Mouse (Mus musculus) embryonic facial prominence, embryonic 13.5 days (tissue): ENCODE measurements around the gene Vps4a. TPM values are rescaled to one million over a fixed set of nuclear protein-coding genes. Genes with fewer than 3 reads are reported as not detected.

ENCODE experiments used
- ATAC-seq: fragments of 200-750 bp; cut with Nextera tagmentation; 2 replicates; pipeline ENCODE4 v1.8.0; 2017; ENCODE audit warnings: low read depth; ENCODE audit not compliant: insufficient number of reproducible peaks, insufficient read depth, low FRiP score, low TSS enrichment
- H3K27ac ChIP-seq: fragments of 300-500 bp; sonication (generic); 2 replicates; pipeline ENCODE4 v1.5.1; 2015; ENCODE audit warnings: moderate library complexity, mild to moderate bottlenecking, inconsistent platforms
- H3K27me3 ChIP-seq: fragments of 300-500 bp; sonication (generic); 2 replicates; pipeline ENCODE4 v1.6.1; 2015; ENCODE audit warnings: mild to moderate bottlenecking, inconsistent platforms
- H3K36me3 ChIP-seq: fragments of 300-500 bp; sonication (generic); 2 replicates; pipeline ENCODE4 v1.6.1; 2015; ENCODE audit warnings: mild to moderate bottlenecking, inconsistent platforms
- H3K4me1 ChIP-seq: fragments of 300-500 bp; sonication (generic); 2 replicates; pipeline ENCODE4 v1.6.1; 2015; ENCODE audit warnings: inconsistent platforms
- H3K4me2 ChIP-seq: fragments of 300-500 bp; sonication (generic); 2 replicates; pipeline ENCODE4 v1.6.1; 2015; ENCODE audit warnings: moderate library complexity, mild to moderate bottlenecking, inconsistent platforms
- H3K4me3 ChIP-seq: fragments of 300-500 bp; sonication (generic); 2 replicates; pipeline ENCODE4 v1.5.1; 2015; ENCODE audit warnings: mild to moderate bottlenecking, inconsistent platforms
- H3K9ac ChIP-seq: fragments of 300-500 bp; sonication (generic); 2 replicates; pipeline ENCODE4 v1.6.1; 2015; ENCODE audit warnings: mild to moderate bottlenecking, inconsistent platforms
- H3K9me3 ChIP-seq: fragments of 300-500 bp; sonication (generic); 2 replicates; pipeline ENCODE4 v1.6.1; 2016; ENCODE audit warnings: inconsistent platforms
- WGBS: fragments of 180-500 bp; shearing (Covaris S2); methylation state at CpG from one replicate; pipeline ENCODE4 v1.1.7; 2015; ENCODE audit warnings: mixed read lengths; 5-methylcytosine and 5-hydroxymethylcytosine counted together
- polyA plus RNA-seq: library from polyadenylated mRNA; unstranded; fragments of >200 nt; fragmentation: Nextera tagmentation; extraction: Ambion mirVana; gene quantifications from 2 replicates; pipeline ENCODE4 v1.2.1, GENCODE M21; 2015

The Vps4a gene
- polyA plus RNA-seq, 1 experiment from 2014 or later, result 81.7 TPM

DNA sequence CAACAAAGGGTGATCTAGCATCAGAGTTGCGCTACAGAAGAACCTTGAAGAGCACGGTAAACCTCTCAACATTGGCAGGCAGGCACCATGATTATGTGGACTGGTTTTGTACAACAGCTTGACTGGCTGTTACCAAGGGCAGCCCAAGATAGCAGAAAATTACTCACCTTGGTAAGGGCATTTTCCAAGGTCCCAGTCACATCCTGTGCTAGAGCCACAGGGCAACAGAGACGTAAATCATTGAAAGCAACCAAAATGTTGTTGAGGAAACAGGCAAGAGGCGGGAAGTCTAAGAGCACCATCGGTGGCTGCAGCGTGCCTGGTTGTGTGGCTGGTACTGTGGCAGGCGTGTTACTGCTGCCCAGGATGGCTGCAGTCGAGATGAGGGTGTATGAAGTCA is 21.0 kb downstream of the Vps4a start:
- 97% methylated on average over 8 of the region's 8 CpGs for WGBS
- Histone ChIP-seq H3K4me3 (no peak overlapping the region), H3K4me2 (no peak overlapping the region), H3K36me3 (peaks cover 60% of the 10 kb centered on the region), H3K9me3 (no peaks in the 10 kb centered on the region), H3K27me3 (no peaks in the 10 kb centered on the region), H3K9ac (no peak overlapping the region), H3K4me1 (peaks cover 27% of the 10 kb centered on the region), H3K27ac (no peak overlapping the region)
- no peak for ATAC-seq

DNA sequence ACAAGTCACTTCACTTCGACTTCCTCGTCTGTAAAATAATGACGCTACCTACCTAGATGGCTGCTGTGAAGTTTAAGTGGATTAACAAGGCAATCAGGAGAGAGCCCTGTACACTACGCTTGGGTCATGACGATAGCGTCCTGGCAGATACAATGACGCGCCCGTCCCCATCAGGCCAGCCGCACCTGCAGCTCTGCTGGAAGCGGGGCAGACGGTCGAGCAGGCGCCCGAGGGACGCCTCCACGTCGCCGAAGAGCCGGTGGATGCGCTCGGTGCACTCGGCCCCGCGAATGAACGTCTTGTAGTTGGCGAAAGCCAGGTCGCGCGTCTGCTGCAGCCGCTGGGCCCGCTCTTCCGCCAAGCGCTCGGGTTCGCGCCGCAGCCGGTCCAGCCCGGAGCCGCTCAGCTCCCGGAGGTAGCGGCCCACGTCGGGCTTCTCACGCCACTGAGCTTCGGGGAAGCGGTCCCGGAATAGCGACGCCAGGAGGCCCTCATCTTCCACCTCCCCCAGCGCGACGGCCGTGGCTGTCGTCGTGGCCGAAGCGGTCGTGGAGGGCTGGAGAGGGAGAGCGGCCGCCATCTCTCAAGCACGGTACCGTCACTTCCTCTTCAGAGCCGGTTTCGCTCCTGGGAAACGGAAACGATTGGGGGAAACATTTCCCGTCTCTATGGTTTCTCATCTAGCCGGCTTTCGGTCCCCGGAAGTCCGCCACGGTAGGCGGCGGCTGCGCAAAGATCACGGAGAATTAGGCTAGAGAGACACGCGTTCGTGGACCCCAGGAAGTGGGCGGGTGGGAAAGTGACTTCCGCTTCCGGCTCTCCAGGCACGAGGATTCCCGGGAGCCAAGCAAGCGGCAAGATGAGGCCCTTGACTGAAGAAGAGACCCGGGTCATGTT is 25.3 kb downstream of the Vps4a start, which contains the start of the genes Cog8 and Nip7:
Gene Cog8, minus strand, starts transcription at position 614 of the 897 bp plus-strand sequence.
Gene Nip7, plus strand, starts transcription at position 802 of the 897 bp plus-strand sequence.
- Histone ChIP-seq H3K4me2 (peak within 1 kb of the TSS; percentile 97), H3K9me3 (no peaks in the 10 kb centered on the region), H3K27me3 (no peaks in the 10 kb centered on the region), H3K4me1 (peaks cover 24% of the 10 kb centered on the region), H3K9ac (peak within 1 kb of the TSS; percentile 89), H3K27ac (peak within 1 kb of the TSS; percentile 60), H3K36me3 (peaks cover 57% of the 10 kb centered on the region), H3K4me3 (peak within 1 kb of the TSS; percentile 98)
- peak; percentile 89 for ATAC-seq
- under 1% methylated on average over 88 of the region's 88 CpGs for whole genome bisulfite sequencing

DNA sequence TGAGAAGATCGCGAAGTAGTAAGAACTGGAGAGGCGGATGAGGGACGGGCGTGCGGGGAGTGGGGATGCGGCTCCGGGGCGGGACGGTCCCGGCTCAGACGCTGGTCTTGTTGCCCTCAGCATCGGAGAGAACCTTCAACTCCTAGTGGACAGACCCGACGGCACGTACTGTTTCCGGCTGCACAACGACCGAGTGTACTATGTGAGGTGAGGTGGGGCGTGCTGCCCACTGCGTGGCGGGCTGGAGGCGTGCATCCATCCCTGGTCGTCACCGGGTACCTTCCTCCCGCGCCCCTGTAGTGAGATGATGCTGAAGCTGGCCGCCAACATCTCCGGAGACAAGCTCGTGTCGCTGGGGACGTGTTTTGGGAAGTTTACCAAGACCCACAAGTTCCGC is 25.9 kb downstream of the Vps4a start:
- Histone ChIP-seq H3K4me2 (peak overlapping the region; percentile 97), H3K36me3 (peaks cover 50% of the 10 kb centered on the region), H3K9me3 (no peaks in the 10 kb centered on the region), H3K27ac (no peak overlapping the region), H3K4me3 (peak overlapping the region; percentile 98), H3K9ac (peak overlapping the region; percentile 89), H3K4me1 (peaks cover 24% of the 10 kb centered on the region), H3K27me3 (no peaks in the 10 kb centered on the region)
- WGBS, result under 1% methylated on average over 33 of the region's 33 CpGs
- ATAC-seq, result peak; percentile 49

GRCm38 (mm10) chr8:107062613-107063012 is 31.6 kb downstream of the Vps4a start:
- WGBS, result 94% methylated on average over 1 of the region's 1 CpGs
- H3K36me3 ChIP-seq, result peaks cover 21% of the 10 kb centered on the region
- H3K9me3 ChIP-seq, result no peaks in the 10 kb centered on the region
- H3K4me3 ChIP-seq, result no peak overlapping the region
- H3K27ac ChIP-seq, result no peak overlapping the region
- H3K27me3 ChIP-seq, result no peaks in the 10 kb centered on the region
- no peak overlapping the region for H3K9ac ChIP-seq
- peaks cover 9% of the 10 kb centered on the region for H3K4me1 ChIP-seq
- H3K4me2 ChIP-seq, result no peak overlapping the region
- ATAC-seq, result no peak

GRCm38 (mm10) chr8:107065511-107066496 is 34.8 kb downstream of the Vps4a start, which contains the start of gene Tmed6:
TSS of gene Tmed6 (minus strand) at chr8:107065644.
- H3K9me3 ChIP-seq, result no peaks in the 10 kb centered on the region
- 64% methylated on average over 17 of the region's 17 CpGs for WGBS
- H3K27me3 ChIP-seq, result no peaks in the 10 kb centered on the region
- H3K27ac ChIP-seq, result no peak within 1 kb of the TSS
- H3K9ac ChIP-seq, result no peak within 1 kb of the TSS
- no peak within 1 kb of the TSS for H3K4me2 ChIP-seq
- H3K4me3 ChIP-seq, result no peak within 1 kb of the TSS
- H3K4me1 ChIP-seq, result peaks cover 3% of the 10 kb centered on the region; the same call in 1 of the 2 replicates
- ATAC-seq, result no peak
- peaks cover 18% of the 10 kb centered on the region for H3K36me3 ChIP-seq

GRCm38 (mm10) chr8:107073706-107074105 is 42.7 kb downstream of the Vps4a start:
- 68% methylated on average over 4 of the region's 4 CpGs for WGBS
- H3K27ac ChIP-seq, result no peak overlapping the region

GRCm38 (mm10) chr8:107074128-107074527 is 43.1 kb downstream of the Vps4a start:
- peaks cover 3% of the 10 kb centered on the region; the same call in 1 of the 2 replicates for H3K4me1 ChIP-seq
- WGBS, result 86% methylated on average over 1 of the region's 1 CpGs
- no peak overlapping the region for H3K27ac ChIP-seq
- H3K9ac ChIP-seq, result no peak overlapping the region
- H3K36me3 ChIP-seq, result peaks cover 86% of the 10 kb centered on the region
- no peak for ATAC-seq
- no peaks in the 10 kb centered on the region for H3K27me3 ChIP-seq
- H3K4me3 ChIP-seq, result no peak overlapping the region
- no peaks in the 10 kb centered on the region for H3K9me3 ChIP-seq
- no peak overlapping the region for H3K4me2 ChIP-seq

More at GRCm38 (mm10) chr8:107073706-107074105, 42.7 kb downstream of the Vps4a start:
- H3K27me3 ChIP-seq, result no peaks in the 10 kb centered on the region
- no peak for ATAC-seq
- no peak overlapping the region for H3K4me2 ChIP-seq
- H3K4me3 ChIP-seq, result no peak overlapping the region
- H3K36me3 ChIP-seq, result peaks cover 85% of the 10 kb centered on the region
- H3K9me3 ChIP-seq, result no peaks in the 10 kb centered on the region
- H3K9ac ChIP-seq, result no peak overlapping the region
- H3K4me1 ChIP-seq, result peaks cover 3% of the 10 kb centered on the region; the same call in 1 of the 2 replicates

- ATAC-seq, result no peak
Measured at GRCm38 (mm10) chr8:107076239-107076888, 45.3 kb downstream of the Vps4a start.

GRCm38 (mm10) chr8:107085358-107085757 is 54.3 kb downstream of the Vps4a start:
- Histone ChIP-seq H3K9ac (no peak overlapping the region), H3K27ac (no peak overlapping the region), H3K36me3 (peaks cover 90% of the 10 kb centered on the region), H3K9me3 (no peaks in the 10 kb centered on the region), H3K4me2 (no peak overlapping the region), H3K4me3 (no peak overlapping the region), H3K27me3 (no peaks in the 10 kb centered on the region), H3K4me1 (no peaks in the 10 kb centered on the region)
- no peak for ATAC-seq
- 97% methylated on average over 17 of the region's 17 CpGs for WGBS

More at GRCm38 (mm10) chr8:107076239-107076888, 45.3 kb downstream of the Vps4a start:
- 84% methylated on average over 7 of the region's 7 CpGs for WGBS
- Histone ChIP-seq H3K9me3 (no peaks in the 10 kb centered on the region), H3K27ac (no peak overlapping the region), H3K4me2 (no peak overlapping the region), H3K4me1 (peaks cover 3% of the 10 kb centered on the region; the same call in 1 of the 2 replicates), H3K36me3 (peaks cover 93% of the 10 kb centered on the region), H3K9ac (no peak overlapping the region), H3K4me3 (no peak overlapping the region), H3K27me3 (no peaks in the 10 kb centered on the region)

- no peaks in the 10 kb centered on the region for H3K27me3 ChIP-seq
- peaks cover 90% of the 10 kb centered on the region for H3K36me3 ChIP-seq
- no peak overlapping the region for H3K4me2 ChIP-seq
- no peak overlapping the region for H3K9ac ChIP-seq
- no peaks in the 10 kb centered on the region for H3K4me1 ChIP-seq
- no peak overlapping the region for H3K4me3 ChIP-seq
- no peak for ATAC-seq
- no peaks in the 10 kb centered on the region for H3K9me3 ChIP-seq
- no peak overlapping the region for H3K27ac ChIP-seq
- WGBS, result 98% methylated on average over 5 of the region's 5 CpGs
Measured at GRCm38 (mm10) chr8:107086018-107086417, 55.0 kb downstream of the Vps4a start.
